In the genomic region with DNA sequence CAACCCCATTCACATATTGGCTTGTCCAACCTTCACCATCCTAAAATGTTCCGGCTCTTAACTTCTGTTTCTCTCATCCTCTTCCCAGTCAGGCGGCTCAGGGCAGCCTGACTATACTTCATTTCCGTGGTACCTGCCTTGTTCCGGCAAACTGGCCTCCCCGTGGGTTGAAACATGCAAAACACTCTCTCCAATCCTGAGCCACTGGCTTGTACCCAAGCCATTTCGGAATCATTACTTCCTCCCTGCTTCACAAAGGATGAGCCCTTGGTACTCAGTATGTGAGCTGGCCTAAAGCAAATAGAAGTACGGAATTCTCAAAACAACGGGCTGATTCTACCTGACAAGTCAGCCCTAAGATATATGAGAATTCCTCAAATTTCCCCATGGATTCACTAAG, we compare ENCODE assay signal across 23 mouse cellular contexts.
A peak's percentile ranks its signal among the peaks of the same experiment; 100 is the strongest.
DNase-seq lines count a peak whose midpoint lies in the region; ATAC-seq lines count a peak whose summit lies in the region.
"Had no signal": no experiment of that assay in that cellular context is flagged by ENCODE, and none has a peak within 500 bp of the region (broad histone marks: within the 10 kb centered on the region; RNA-seq: fewer than 3 reads in every experiment).

No protein-coding gene starts in this region.

- DNase-seq in cerebellum, postnatal 10 days: peak; percentile 77 to 79
- no peak for DNase-seq in cerebellum, postnatal 4 days (ENCODE audit: low spot score in 2 of 2)
- DNase-seq in cerebellum, postnatal 25 days: peak; percentile 9 to 32
- no peak for DNase-seq in cerebellum, adult 11-12 months
- DNase-seq in midbrain, embryonic 11.5 days (ENCODE audit: low spot score, missing footprints): peak; percentile 75
- DNase-seq: adrenal gland, adult 8-10 months; adrenal gland, postnatal 14 days; adrenal gland, postnatal 36 days; B cell, adult 2 months; cerebellum, adult 18-20 months; cerebellum, adult 8-10 months; cerebellum, adult 9-11 months; forebrain, postnatal 0 days had no signal

- H3K9ac ChIP-seq in midbrain, embryonic 11.5 days (ENCODE audit: low read length): no peak overlapping the region
- H3K9ac ChIP-seq in midbrain, embryonic 15.5 days: no peak overlapping the region
- H3K9ac ChIP-seq: embryonic facial prominence, embryonic 12.5 days; forebrain, embryonic 13.5 days; forebrain, embryonic 15.5 days; forebrain, postnatal 0 days had no signal

- H3K36me3 ChIP-seq in midbrain, embryonic 11.5 days (ENCODE audit: control insufficient read depth, insufficient read depth, low read length): no peaks in the 10 kb centered on the region
- H3K36me3 ChIP-seq in midbrain, embryonic 15.5 days (replicated peaks): no peaks in the 10 kb centered on the region
- H3K36me3 ChIP-seq: embryonic facial prominence, embryonic 10.5 days; embryonic facial prominence, embryonic 12.5 days; forebrain, embryonic 15.5 days; G1E had no signal

- no peaks in the 10 kb centered on the region for H3K27me3 ChIP-seq in midbrain, embryonic 11.5 days (ENCODE audit: control insufficient read depth, insufficient read depth, low read length)
- no peaks in the 10 kb centered on the region for H3K27me3 ChIP-seq in midbrain, embryonic 15.5 days (replicated peaks)
- H3K27me3 ChIP-seq: CH12.LX; embryonic facial prominence, embryonic 12.5 days; forebrain, embryonic 13.5 days; forebrain, embryonic 15.5 days; Patski had no signal

- ATAC-seq in midbrain, embryonic 11.5 days (ENCODE audit: low FRiP score): no peak
- ATAC-seq in midbrain, embryonic 15.5 days (replicated peaks): no peak
- ATAC-seq: activated CD4-positive, CD25-positive, alpha-beta regulatory T cell, adult 4 months; CD4-positive, CD25-positive, alpha-beta regulatory T cell, adult 4 months; forebrain, embryonic 13.5 days; forebrain, embryonic 15.5 days; forebrain, postnatal 0 days; Patski had no signal

- H3K4me1 ChIP-seq in midbrain, embryonic 11.5 days (ENCODE audit: control insufficient read depth, insufficient read depth, low read length): no peaks in the 10 kb centered on the region
- H3K4me1 ChIP-seq in midbrain, embryonic 15.5 days: 0 out of 2 replicates have a peak, but pooled peaks cover 2% of the 10 kb centered on the region
- H3K4me1 ChIP-seq: embryonic facial prominence, embryonic 10.5 days; embryonic facial prominence, embryonic 12.5 days had no signal

- no peaks in the 10 kb centered on the region; the same call in 1 of the 2 replicates for H3K9me3 ChIP-seq in midbrain, embryonic 11.5 days (ENCODE audit: control insufficient read depth, low read length)
- no peaks in the 10 kb centered on the region for H3K9me3 ChIP-seq in midbrain, embryonic 15.5 days
- H3K9me3 ChIP-seq: embryonic facial prominence, embryonic 12.5 days; forebrain, embryonic 15.5 days; G1E had no signal

- WGBS in midbrain, embryonic 11.5 days: 92% methylated on average over 8 of the region's 8 CpGs
- whole genome bisulfite sequencing in midbrain, embryonic 15.5 days: 77% methylated on average over 8 of the region's 8 CpGs

- H3K4me2 ChIP-seq in midbrain, embryonic 11.5 days: no peak overlapping the region
- no peak overlapping the region for H3K4me2 ChIP-seq in midbrain, embryonic 15.5 days
- H3K4me2 ChIP-seq: embryonic facial prominence, embryonic 12.5 days; forebrain, embryonic 13.5 days; forebrain, embryonic 15.5 days had no signal

- no peak overlapping the region for H3K4me3 ChIP-seq in midbrain, embryonic 11.5 days (ENCODE audit: low read depth, low read length)
- no peak overlapping the region for H3K4me3 ChIP-seq in midbrain, embryonic 15.5 days
- H3K4me3 ChIP-seq: embryonic facial prominence, embryonic 10.5 days; embryonic facial prominence, embryonic 12.5 days; forebrain, embryonic 13.5 days; forebrain, embryonic 15.5 days had no signal

- H3K27ac ChIP-seq in midbrain, embryonic 11.5 days (ENCODE audit: low read depth, low read length): no peak overlapping the region
- no peak overlapping the region for H3K27ac ChIP-seq in midbrain, embryonic 15.5 days
- H3K27ac ChIP-seq: embryonic facial prominence, embryonic 10.5 days; embryonic facial prominence, embryonic 12.5 days; forebrain, embryonic 13.5 days; forebrain, embryonic 15.5 days had no signal

Comparison
In these comparisons a context has a peak if more than half of its experiments do, and no peak if none do; other contexts are left out.
1. DNase-seq: peak in cerebellum, postnatal 10 days (2 of 2), cerebellum, postnatal 25 days (2 of 2) and midbrain, embryonic 11.5 days (single experiment); none in cerebellum, postnatal 4 days (0 of 2) and cerebellum, adult 11-12 months (single experiment).